Mouse (Mus musculus): ENCODE results near the gene Ptger4. TPM values are rescaled to one million over a fixed set of nuclear protein-coding genes. Genes with fewer than 3 reads are reported as not detected.

The Ptger4 gene
- polyA plus RNA-seq, 1 experiment, result 10.7 TPM

- Histone ChIP-seq H3ac (ENCODE audit: control insufficient read depth, insufficient read length, low read depth) (no peak overlapping the region), H3K4me3 (ENCODE audit: insufficient read depth, poor library complexity, severe bottlenecking) (no peak overlapping the region), H3K36me3 (ENCODE audit: control insufficient read depth, insufficient read depth) (peaks cover 18% of the 10 kb centered on the region), H3K79me3 (ENCODE audit: low read depth) (no peaks in the 10 kb centered on the region), H3K79me2 (ENCODE audit: control insufficient read depth, insufficient read depth) (no peaks in the 10 kb centered on the region), H3K27me3 (ENCODE audit: control insufficient read depth, insufficient read depth, insufficient read length) (no peaks in the 10 kb centered on the region)
- TF ChIP-seq USF1 (IDR thresholded peaks at IDR 0.05; ENCODE audit: low read depth) (no peak), CTCF (IDR thresholded peaks at IDR 0.05; ENCODE audit: control insufficient read depth, insufficient read depth, insufficient read length) (no peak), FOSL1 (IDR thresholded peaks at IDR 0.05; ENCODE audit: insufficient read depth, low read length, poor library complexity, severe bottlenecking) (no peak), MAX (IDR thresholded peaks at IDR 0.05) (no peak), CEBPB (IDR thresholded peaks at IDR 0.05; ENCODE audit: low read depth) (no peak), MYOD1 (IDR thresholded peaks at IDR 0.05; ENCODE audit: control insufficient read depth, insufficient read length, low read depth) (no peak), MYOG (IDR thresholded peaks at IDR 0.05; ENCODE audit: control insufficient read depth, extremely low read depth, insufficient read length) (no peak)
These were observed 49.5 kb downstream of the Ptger4 start for GRCm38 (mm10) chr15:5194446-5194845.

DNA sequence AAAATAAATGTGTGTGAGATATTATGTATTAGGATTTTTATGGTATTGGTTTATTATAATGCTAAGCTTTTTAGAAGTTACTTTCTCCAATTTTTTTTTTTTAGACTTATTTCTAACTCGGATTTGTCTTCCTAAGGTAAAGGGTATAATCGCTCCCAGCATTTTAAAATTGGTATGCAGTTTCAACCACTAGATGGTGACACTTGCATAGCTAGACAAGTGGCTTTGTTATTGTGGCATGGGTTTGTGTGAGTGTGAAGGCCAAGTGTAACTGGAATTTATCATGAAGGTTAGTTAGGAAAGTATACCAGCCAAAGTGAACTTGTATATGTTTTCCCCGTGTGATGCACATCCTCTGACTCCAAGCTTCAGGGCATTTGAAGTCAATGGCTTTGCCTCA lies 50.2 kb downstream of the Ptger4 start:
- peaks cover 18% of the 10 kb centered on the region for H3K36me3 ChIP-seq (ENCODE audit: control insufficient read depth, insufficient read depth)
- H3ac ChIP-seq (ENCODE audit: control insufficient read depth, insufficient read length, low read depth), result no peak overlapping the region
- no peak for TF ChIP-seq CEBPB (IDR thresholded peaks at IDR 0.05; ENCODE audit: low read depth)
- TF ChIP-seq FOSL1 (IDR thresholded peaks at IDR 0.05; ENCODE audit: insufficient read depth, low read length, poor library complexity, severe bottlenecking), result no peak
- TF ChIP-seq CTCF (IDR thresholded peaks at IDR 0.05; ENCODE audit: control insufficient read depth, insufficient read depth, insufficient read length), result no peak
- TF ChIP-seq MYOD1 (IDR thresholded peaks at IDR 0.05; ENCODE audit: control insufficient read depth, insufficient read length, low read depth), result no peak
- no peak for TF ChIP-seq USF1 (IDR thresholded peaks at IDR 0.05; ENCODE audit: low read depth)
- no peak for TF ChIP-seq MAX (IDR thresholded peaks at IDR 0.05)
- no peak for TF ChIP-seq MYOG (IDR thresholded peaks at IDR 0.05; ENCODE audit: control insufficient read depth, extremely low read depth, insufficient read length)
- H3K79me2 ChIP-seq (ENCODE audit: control insufficient read depth, insufficient read depth), result no peaks in the 10 kb centered on the region
- H3K4me3 ChIP-seq (ENCODE audit: insufficient read depth, poor library complexity, severe bottlenecking), result no peak overlapping the region
- H3K27me3 ChIP-seq (ENCODE audit: control insufficient read depth, insufficient read depth, insufficient read length), result no peaks in the 10 kb centered on the region
- H3K79me3 ChIP-seq (ENCODE audit: low read depth), result no peaks in the 10 kb centered on the region

- Histone ChIP-seq H3K36me3 (ENCODE audit: control insufficient read depth, insufficient read depth) (peaks cover 18% of the 10 kb centered on the region), H3K79me3 (ENCODE audit: low read depth) (peaks cover 5% of the 10 kb centered on the region), H3ac (ENCODE audit: control insufficient read depth, insufficient read length, low read depth) (no peak overlapping the region), H3K79me2 (ENCODE audit: control insufficient read depth, insufficient read depth) (peaks cover 28% of the 10 kb centered on the region), H3K4me3 (ENCODE audit: insufficient read depth, poor library complexity, severe bottlenecking) (no peak overlapping the region), H3K27me3 (ENCODE audit: control insufficient read depth, insufficient read depth, insufficient read length) (no peaks in the 10 kb centered on the region)
- no peak for TF ChIP-seq MYOG (IDR thresholded peaks at IDR 0.05; ENCODE audit: control insufficient read depth, extremely low read depth, insufficient read length)
- no peak for TF ChIP-seq MYOD1 (IDR thresholded peaks at IDR 0.05; ENCODE audit: control insufficient read depth, insufficient read length, low read depth)
- TF ChIP-seq FOSL1 (IDR thresholded peaks at IDR 0.05; ENCODE audit: insufficient read depth, low read length, poor library complexity, severe bottlenecking), result no peak
- TF ChIP-seq CEBPB (IDR thresholded peaks at IDR 0.05; ENCODE audit: low read depth), result no peak
- TF ChIP-seq CTCF (IDR thresholded peaks at IDR 0.05; ENCODE audit: control insufficient read depth, insufficient read depth, insufficient read length), result no peak
- TF ChIP-seq MAX (IDR thresholded peaks at IDR 0.05), result no peak
- no peak for TF ChIP-seq USF1 (IDR thresholded peaks at IDR 0.05; ENCODE audit: low read depth)
These were observed 54.4 kb downstream of the Ptger4 start for GRCm38 (mm10) chr15:5189504-5190093.

DNA sequence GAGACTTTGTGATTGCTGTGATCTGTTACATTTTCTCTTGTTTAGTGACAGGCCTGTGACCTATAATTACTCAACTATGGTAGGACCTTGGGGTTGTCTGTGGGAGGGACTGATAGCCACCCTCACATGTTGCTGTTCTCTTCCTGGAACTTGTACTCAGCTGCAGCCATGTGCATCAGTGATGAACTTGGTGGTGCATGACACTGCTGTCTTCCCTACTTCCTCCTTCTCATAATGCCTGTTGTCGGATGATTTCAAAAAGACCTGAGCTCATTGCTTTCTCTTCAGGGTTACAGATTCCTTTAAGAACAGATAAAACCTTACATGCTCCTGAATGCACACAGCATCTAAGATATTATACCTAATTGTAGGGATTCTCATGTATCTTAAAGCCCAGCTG lies 56.0 kb downstream of the Ptger4 start:
- Histone ChIP-seq H3K36me3 (ENCODE audit: control insufficient read depth, insufficient read depth) (peaks cover 18% of the 10 kb centered on the region), H3K79me3 (ENCODE audit: low read depth) (peaks cover 5% of the 10 kb centered on the region), H3K4me3 (ENCODE audit: insufficient read depth, poor library complexity, severe bottlenecking) (no peak overlapping the region), H3ac (ENCODE audit: control insufficient read depth, insufficient read length, low read depth) (no peak overlapping the region), H3K27me3 (ENCODE audit: control insufficient read depth, insufficient read depth, insufficient read length) (no peaks in the 10 kb centered on the region), H3K79me2 (ENCODE audit: control insufficient read depth, insufficient read depth) (peaks cover 32% of the 10 kb centered on the region)
- TF ChIP-seq CTCF (IDR thresholded peaks at IDR 0.05; ENCODE audit: control insufficient read depth, insufficient read depth, insufficient read length) (no peak), FOSL1 (IDR thresholded peaks at IDR 0.05; ENCODE audit: insufficient read depth, low read length, poor library complexity, severe bottlenecking) (no peak), MYOG (IDR thresholded peaks at IDR 0.05; ENCODE audit: control insufficient read depth, extremely low read depth, insufficient read length) (no peak), USF1 (IDR thresholded peaks at IDR 0.05; ENCODE audit: low read depth) (no peak), CEBPB (IDR thresholded peaks at IDR 0.05; ENCODE audit: low read depth) (no peak), MAX (IDR thresholded peaks at IDR 0.05) (no peak), MYOD1 (IDR thresholded peaks at IDR 0.05; ENCODE audit: control insufficient read depth, insufficient read length, low read depth) (no peak)

DNA sequence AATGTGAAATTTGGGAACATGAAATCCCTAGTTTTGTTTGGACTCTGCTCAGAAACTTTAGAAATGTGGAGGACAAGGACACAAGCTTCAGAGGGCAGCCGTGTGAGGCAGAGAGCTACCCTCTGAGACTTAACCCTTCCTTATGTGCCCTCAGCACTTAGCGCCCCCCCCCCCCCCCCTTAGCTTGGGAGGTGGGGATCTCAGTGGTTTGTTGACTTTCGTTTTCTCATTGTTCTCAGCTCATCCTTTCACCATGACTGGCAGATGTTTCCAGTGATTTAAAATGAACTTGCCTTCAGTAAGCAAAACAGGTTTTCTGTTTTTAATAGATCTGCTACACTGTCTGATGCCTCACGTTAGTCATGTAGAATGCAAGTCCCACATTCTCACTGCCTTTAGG lies 56.9 kb downstream of the Ptger4 start:
- Histone ChIP-seq H3K4me3 (ENCODE audit: insufficient read depth, poor library complexity, severe bottlenecking) (no peak overlapping the region), H3K36me3 (ENCODE audit: control insufficient read depth, insufficient read depth) (peaks cover 21% of the 10 kb centered on the region), H3K79me2 (ENCODE audit: control insufficient read depth, insufficient read depth) (peaks cover 32% of the 10 kb centered on the region), H3K27me3 (ENCODE audit: control insufficient read depth, insufficient read depth, insufficient read length) (no peaks in the 10 kb centered on the region), H3ac (ENCODE audit: control insufficient read depth, insufficient read length, low read depth) (no peak overlapping the region), H3K79me3 (ENCODE audit: low read depth) (peaks cover 5% of the 10 kb centered on the region)
- TF ChIP-seq CTCF (IDR thresholded peaks at IDR 0.05; ENCODE audit: control insufficient read depth, insufficient read depth, insufficient read length), result no peak
- no peak for TF ChIP-seq USF1 (IDR thresholded peaks at IDR 0.05; ENCODE audit: low read depth)
- no peak for TF ChIP-seq MAX (IDR thresholded peaks at IDR 0.05)
- TF ChIP-seq MYOG (IDR thresholded peaks at IDR 0.05; ENCODE audit: control insufficient read depth, extremely low read depth, insufficient read length), result no peak
- TF ChIP-seq MYOD1 (IDR thresholded peaks at IDR 0.05; ENCODE audit: control insufficient read depth, insufficient read length, low read depth), result no peak
- no peak for TF ChIP-seq CEBPB (IDR thresholded peaks at IDR 0.05; ENCODE audit: low read depth)
- no peak for TF ChIP-seq FOSL1 (IDR thresholded peaks at IDR 0.05; ENCODE audit: insufficient read depth, low read length, poor library complexity, severe bottlenecking)

Measured in C2C12 (cell line).